ENCODE assay signal across 21 mouse cellular contexts in genomic region chr2:122532802-122533186, GRCm38 (mm10). TPM values are rescaled to one million over a fixed set of nuclear protein-coding genes. Genes with fewer than 3 reads are reported as not detected.
"Had no signal": no experiment of that assay in that cellular context is flagged by ENCODE, and none has a peak within 500 bp of the region (broad histone marks: within the 10 kb centered on the region; RNA-seq: fewer than 3 reads in every experiment).

No protein-coding gene starts in this region.

- H3K4me2 ChIP-seq: limb, embryonic 12.5 days; limb, embryonic 15.5 days; liver, embryonic 11.5 days; lung, embryonic 14.5 days; midbrain, embryonic 11.5 days; midbrain, embryonic 15.5 days; stomach, embryonic 15.5 days had no signal

- H3K4me3 ChIP-seq: limb, embryonic 12.5 days; limb, embryonic 15.5 days; megakaryocyte, embryonic 14.5 days; midbrain, embryonic 15.5 days; stomach, embryonic 15.5 days had no signal

- H3K27me3 ChIP-seq: limb, embryonic 12.5 days; limb, embryonic 15.5 days; megakaryocyte, embryonic 14.5 days; midbrain, embryonic 15.5 days; stomach, embryonic 15.5 days had no signal

- H3K9ac ChIP-seq: limb, embryonic 12.5 days; limb, embryonic 15.5 days; liver, embryonic 14.5 days; liver, postnatal 0 days; lung, embryonic 14.5 days; midbrain, embryonic 15.5 days; stomach, embryonic 15.5 days had no signal

- H3K9me3 ChIP-seq: limb, embryonic 12.5 days; limb, embryonic 15.5 days; megakaryocyte, embryonic 14.5 days; midbrain, embryonic 15.5 days; stomach, embryonic 15.5 days had no signal

- H3K27ac ChIP-seq: kidney, postnatal 0 days; limb, embryonic 12.5 days; limb, embryonic 15.5 days; liver, embryonic 14.5 days; macrophage; stomach, embryonic 15.5 days had no signal

- H3K36me3 ChIP-seq: limb, embryonic 12.5 days; limb, embryonic 15.5 days; midbrain, embryonic 15.5 days; stomach, embryonic 15.5 days had no signal

- H3K4me1 ChIP-seq: limb, embryonic 12.5 days; limb, embryonic 15.5 days; megakaryocyte, embryonic 14.5 days; midbrain, embryonic 15.5 days; stomach, embryonic 15.5 days had no signal

- DNase-seq: right cerebral cortex, postnatal 25 days; spleen, adult 18-20 months; thymus, postnatal 25 days had no signal

- ATAC-seq: intestine, postnatal 0 days; liver, postnatal 0 days; lung, postnatal 0 days had no signal

RNA-seq across cellular contexts. Expression of gene Gm14085, which starts 48.1 kb away (rescaled TPM):
- total RNA-seq: layer of hippocampus, postnatal 14 days; left cerebral cortex, adult 8-10 months; left cerebral cortex, postnatal 14 days had no signal
- polyA plus RNA-seq: kidney, postnatal 0 days; limb, embryonic 12.5 days; limb, embryonic 15.5 days; liver, embryonic 11.5 days; liver, embryonic 14.5 days; lung, embryonic 14.5 days; lung, postnatal 0 days; midbrain, embryonic 11.5 days; midbrain, embryonic 15.5 days; neural tube, embryonic 11.5 days had no signal
